Mouse (Mus musculus) kidney, adult 2 months (tissue): ENCODE results near the gene Cst7. TPM values are rescaled to one million over a fixed set of nuclear protein-coding genes. Genes with fewer than 3 reads are reported as not detected.

Experiments
- DNase-seq: peaks from one replicate; pipeline ENCODE4 v3.0.0; 2021
- H3K27ac ChIP-seq: fragments of 200-500 bp; 2 replicates; pipeline ENCODE4 v1.5.1; 2012; ENCODE audit warnings: low read depth, low read length, control low read depth, inconsistent platforms; ENCODE audit not compliant: insufficient read depth
- H3K27me3 ChIP-seq: fragments of 200-500 bp; replicated peaks from 2 replicates; pipeline ENCODE4 v1.6.1; 2012; ENCODE audit warnings: mild to moderate bottlenecking, moderate library complexity, low read length, inconsistent platforms; ENCODE audit not compliant: control insufficient read depth, insufficient read depth
- H3K36me3 ChIP-seq: fragments of 200-500 bp; 2 replicates; pipeline ENCODE4 v1.6.1; 2012; ENCODE audit warnings: mild to moderate bottlenecking, moderate library complexity, low read length, inconsistent platforms; ENCODE audit not compliant: control insufficient read depth, insufficient read depth
- H3K4me1 ChIP-seq: fragments of 200-500 bp; 2 replicates; pipeline ENCODE4 v1.6.1; 2011; ENCODE audit warnings: low read length; ENCODE audit not compliant: control insufficient read depth, insufficient read depth
- H3K4me3 ChIP-seq: fragments of 200-500 bp; 2 replicates; pipeline ENCODE4 v1.5.1; 2011; ENCODE audit warnings: mild to moderate bottlenecking, low read depth, low read length, control low read depth; ENCODE audit not compliant: insufficient read depth
- CTCF ChIP-seq: fragments of 200-500 bp; conservative IDR thresholded peaks from 2 replicates; pipeline ENCODE4 v1.5.1; 2011; ENCODE audit warnings: low read depth, mild to moderate bottlenecking, control low read depth, low read length, moderate library complexity, mixed read lengths; ENCODE audit not compliant: insufficient read depth, insufficient read length
- POLR2A ChIP-seq: fragments of 200-500 bp; IDR thresholded peaks from one replicate; pipeline ENCODE4 v1.6.1; 2011; ENCODE audit warnings: low read depth, low read length, control low read depth
- WGBS: fragments of 180-500 bp; shearing (Covaris S2); methylation state at CpG from one replicate; pipeline ENCODE4 v1.1.7; 2018; 5-methylcytosine and 5-hydroxymethylcytosine counted together
- polyA plus RNA-seq: library from polyadenylated mRNA; depleted of rRNA; stranded (reverse); fragments of >200 nt; gene quantifications from 2 replicates; pipeline ENCODE4 v1.2.3, GENCODE M21; 2012; rRNA removed

Cst7 gene
- polyA plus RNA-seq, 1 experiment = 1.3 TPM

DNA sequence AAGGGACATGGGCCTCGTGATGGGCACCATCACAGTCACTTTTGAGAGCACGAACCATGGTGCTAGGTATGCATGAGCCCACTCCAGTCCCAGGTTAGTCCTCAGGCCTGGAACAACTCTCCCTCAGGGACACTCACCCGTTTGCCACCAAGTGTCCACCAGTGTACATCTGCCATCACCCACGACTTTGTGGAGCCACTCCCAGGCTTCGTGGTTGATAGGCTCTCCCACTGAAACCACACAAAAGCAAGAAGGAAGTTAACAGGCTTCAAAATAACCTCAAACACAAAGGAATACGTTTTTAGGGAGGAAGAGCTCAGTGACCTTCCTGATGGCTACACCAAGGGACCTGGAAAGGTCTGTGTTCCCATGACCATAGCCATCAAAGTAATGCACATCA, 56.9 kb downstream of the Cst7 start:
- DNase-seq = no peak
- TF ChIP-seq CTCF (no peak), POLR2A (no peak)
- Histone ChIP-seq H3K27me3 (no peaks in the 10 kb centered on the region), H3K36me3 (peaks cover 1% of the 10 kb centered on the region; the same call in 1 of the 2 replicates), H3K4me3 (no peak overlapping the region), H3K27ac (no peak overlapping the region), H3K4me1 (no peaks in the 10 kb centered on the region)
- 62% methylated on average over 6 of the region's 6 CpGs for WGBS

Other genes with a start within 250 kb of the Cst7 start
- not detected in 2 replicates for gene Gm10130, start 246.7 kb upstream of the Cst7 start, polyA plus RNA-seq
- gene 3300002I08Rik, start 207.7 kb upstream of the Cst7 start, polyA plus RNA-seq = 1.4 and 1.5 TPM in 2 replicates
- 0.13 and 0.18 TPM in 2 replicates for gene Zfp442, start 118.9 kb upstream of the Cst7 start, polyA plus RNA-seq
- gene Zfp345, start 85.3 kb upstream of the Cst7 start, polyA plus RNA-seq = not detected in 2 replicates
- gene Apmap, start 38.2 kb downstream of the Cst7 start, polyA plus RNA-seq = 172 and 181 TPM in 2 replicates
- gene Acss1, start 98.1 kb downstream of the Cst7 start, polyA plus RNA-seq = 461 and 477 TPM in 2 replicates
- gene Vsx1, start 118.9 kb downstream of the Cst7 start, polyA plus RNA-seq = not detected in 2 replicates
- gene Entpd6, start 178.6 kb downstream of the Cst7 start, polyA plus RNA-seq = 21.7 and 22.0 TPM in 2 replicates
- 24.7 and 27.0 TPM in 2 replicates for gene Pygb, start 216.3 kb downstream of the Cst7 start, polyA plus RNA-seq